Mouse (Mus musculus): ENCODE measurements around the gene Cdc25a. TPM values are rescaled to one million over a fixed set of nuclear protein-coding genes. Genes with fewer than 3 reads are reported as not detected.

The Cdc25a gene
- polyA plus RNA-seq, 1 experiment, result 21.9 TPM

- H3K27ac ChIP-seq (ENCODE audit: insufficient read depth, low read length), result no peak overlapping the region
- TF ChIP-seq POLR2A (IDR thresholded peaks at IDR 0.05; ENCODE audit: low read depth, low read length), result no peak
- peak; percentile 78 for TF ChIP-seq CTCF (IDR thresholded peaks at IDR 0.05; ENCODE audit: borderline replicate concordance, insufficient read depth, low read length)
- H3K4me1 ChIP-seq (ENCODE audit: control insufficient read depth, insufficient read depth, low read length), result no peaks in the 10 kb centered on the region; the same call in 1 of the 2 replicates
- H3K4me3 ChIP-seq (ENCODE audit: insufficient read depth, low read length), result no peak overlapping the region
Measured at GRCm38 (mm10) chr9:109862397-109863044, 12.9 kb upstream of the Cdc25a start.

- Histone ChIP-seq H3K4me1 (ENCODE audit: control insufficient read depth, insufficient read depth, low read length) (no peaks in the 10 kb centered on the region; the same call in 1 of the 2 replicates), H3K27ac (ENCODE audit: insufficient read depth, low read length) (no peak overlapping the region), H3K4me3 (ENCODE audit: insufficient read depth, low read length) (no peak overlapping the region)
- no peak for TF ChIP-seq POLR2A (IDR thresholded peaks at IDR 0.05; ENCODE audit: low read depth, low read length)
- no peak for TF ChIP-seq CTCF (IDR thresholded peaks at IDR 0.05; ENCODE audit: borderline replicate concordance, insufficient read depth, low read length)
Measured at GRCm38 (mm10) chr9:109863085-109863484, 12.3 kb upstream of the Cdc25a start.

- H3K4me3 ChIP-seq (ENCODE audit: insufficient read depth, low read length), result no peak overlapping the region
- H3K27ac ChIP-seq (ENCODE audit: insufficient read depth, low read length), result no peak overlapping the region
- TF ChIP-seq POLR2A (IDR thresholded peaks at IDR 0.05; ENCODE audit: low read depth, low read length) (no peak), CTCF (IDR thresholded peaks at IDR 0.05; ENCODE audit: borderline replicate concordance, insufficient read depth, low read length) (no peak)
Measured at GRCm38 (mm10) chr9:109866218-109866617, 9.2 kb upstream of the Cdc25a start.

GRCm38 (mm10) chr9:109870983-109871572, 4.3 kb upstream of the Cdc25a start:
- TF ChIP-seq POLR2A (IDR thresholded peaks at IDR 0.05; ENCODE audit: low read depth, low read length), result no peak
- TF ChIP-seq CTCF (IDR thresholded peaks at IDR 0.05; ENCODE audit: borderline replicate concordance, insufficient read depth, low read length), result no peak
- no peaks in the 10 kb centered on the region for H3K4me1 ChIP-seq (ENCODE audit: control insufficient read depth, insufficient read depth, low read length)
- H3K27ac ChIP-seq (ENCODE audit: insufficient read depth, low read length), result no peak overlapping the region
- no peak overlapping the region for H3K4me3 ChIP-seq (ENCODE audit: insufficient read depth, low read length)

More at GRCm38 (mm10) chr9:109866218-109866617, 9.2 kb upstream of the Cdc25a start:
- H3K4me1 ChIP-seq (ENCODE audit: control insufficient read depth, insufficient read depth, low read length), result no peaks in the 10 kb centered on the region; the same call in 1 of the 2 replicates

GRCm38 (mm10) chr9:109875695-109876601, 569 bp downstream of the Cdc25a start:
- TF ChIP-seq POLR2A (IDR thresholded peaks at IDR 0.05; ENCODE audit: low read depth, low read length), result no peak; the same call in 1 of the 2 replicates
- no peak for TF ChIP-seq CTCF (IDR thresholded peaks at IDR 0.05; ENCODE audit: borderline replicate concordance, insufficient read depth, low read length)
- H3K27ac ChIP-seq (ENCODE audit: insufficient read depth, low read length), result peak overlapping the region; percentile 62
- peak overlapping the region; percentile 96 for H3K4me3 ChIP-seq (ENCODE audit: insufficient read depth, low read length)
- H3K4me1 ChIP-seq (ENCODE audit: control insufficient read depth, insufficient read depth, low read length), result no peaks in the 10 kb centered on the region

GRCm38 (mm10) chr9:109876756-109877155, 1.4 kb downstream of the Cdc25a start:
- TF ChIP-seq CTCF (IDR thresholded peaks at IDR 0.05; ENCODE audit: borderline replicate concordance, insufficient read depth, low read length) (no peak), POLR2A (IDR thresholded peaks at IDR 0.05; ENCODE audit: low read depth, low read length) (peak; percentile 28; the same call in 1 of the 2 replicates)
- Histone ChIP-seq H3K4me3 (ENCODE audit: insufficient read depth, low read length) (peak overlapping the region; percentile 96), H3K4me1 (ENCODE audit: control insufficient read depth, insufficient read depth, low read length) (no peaks in the 10 kb centered on the region), H3K27ac (ENCODE audit: insufficient read depth, low read length) (no peak overlapping the region)

- TF ChIP-seq POLR2A (IDR thresholded peaks at IDR 0.05; ENCODE audit: low read depth, low read length) (no peak), CTCF (IDR thresholded peaks at IDR 0.05; ENCODE audit: borderline replicate concordance, insufficient read depth, low read length) (no peak)
- H3K4me3 ChIP-seq (ENCODE audit: insufficient read depth, low read length), result peak overlapping the region; percentile 96
- no peaks in the 10 kb centered on the region for H3K4me1 ChIP-seq (ENCODE audit: control insufficient read depth, insufficient read depth, low read length)
- no peak overlapping the region for H3K27ac ChIP-seq (ENCODE audit: insufficient read depth, low read length)
Measured at GRCm38 (mm10) chr9:109877666-109878065, 2.3 kb downstream of the Cdc25a start.

GRCm38 (mm10) chr9:109879305-109879704, 3.9 kb downstream of the Cdc25a start:
- Histone ChIP-seq H3K27ac (ENCODE audit: insufficient read depth, low read length) (no peak overlapping the region), H3K4me1 (ENCODE audit: control insufficient read depth, insufficient read depth, low read length) (no peaks in the 10 kb centered on the region), H3K4me3 (ENCODE audit: insufficient read depth, low read length) (no peak overlapping the region)
- TF ChIP-seq CTCF (IDR thresholded peaks at IDR 0.05; ENCODE audit: borderline replicate concordance, insufficient read depth, low read length) (no peak), POLR2A (IDR thresholded peaks at IDR 0.05; ENCODE audit: low read depth, low read length) (no peak)

- Histone ChIP-seq H3K4me3 (ENCODE audit: insufficient read depth, low read length) (no peak overlapping the region), H3K4me1 (ENCODE audit: control insufficient read depth, insufficient read depth, low read length) (no peaks in the 10 kb centered on the region), H3K27ac (ENCODE audit: insufficient read depth, low read length) (no peak overlapping the region)
- TF ChIP-seq CTCF (IDR thresholded peaks at IDR 0.05; ENCODE audit: borderline replicate concordance, insufficient read depth, low read length) (no peak), POLR2A (IDR thresholded peaks at IDR 0.05; ENCODE audit: low read depth, low read length) (no peak)
Measured at GRCm38 (mm10) chr9:109886259-109886658, 10.9 kb downstream of the Cdc25a start.

Data from embryonic fibroblast, embryonic 13.5 days (primary cell).